Mouse (Mus musculus): Measurements from ENCODE around the gene Gnaz.
"Not testable (repeated sequence)": the region's sequence is repeated elsewhere in the genome, so short reads cannot be mapped to it uniquely, and the experiment has no call there.

Gnaz gene

DNA sequence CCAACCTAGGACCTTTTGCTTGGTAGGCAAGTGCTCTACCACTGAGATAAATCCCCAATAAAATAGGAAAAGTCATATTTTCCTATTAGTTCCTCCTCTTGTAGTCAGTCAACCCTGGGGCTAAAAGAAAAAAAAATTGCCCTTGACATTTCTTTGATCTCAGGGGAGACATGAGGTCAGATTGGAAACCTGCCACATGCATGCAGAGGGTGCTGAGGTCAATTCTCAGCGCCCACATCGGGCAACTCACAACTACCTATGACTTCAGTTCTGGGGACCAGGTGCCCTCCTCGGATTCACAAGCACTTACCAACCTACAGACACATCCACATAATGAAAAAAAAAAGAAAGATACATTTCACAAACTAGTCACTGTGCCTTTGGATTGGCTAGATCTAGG lies 63.3 kb downstream of the Gnaz start:
- DNase-seq (ENCODE audit: low spot score in 2 of 2), result no peak

DNA sequence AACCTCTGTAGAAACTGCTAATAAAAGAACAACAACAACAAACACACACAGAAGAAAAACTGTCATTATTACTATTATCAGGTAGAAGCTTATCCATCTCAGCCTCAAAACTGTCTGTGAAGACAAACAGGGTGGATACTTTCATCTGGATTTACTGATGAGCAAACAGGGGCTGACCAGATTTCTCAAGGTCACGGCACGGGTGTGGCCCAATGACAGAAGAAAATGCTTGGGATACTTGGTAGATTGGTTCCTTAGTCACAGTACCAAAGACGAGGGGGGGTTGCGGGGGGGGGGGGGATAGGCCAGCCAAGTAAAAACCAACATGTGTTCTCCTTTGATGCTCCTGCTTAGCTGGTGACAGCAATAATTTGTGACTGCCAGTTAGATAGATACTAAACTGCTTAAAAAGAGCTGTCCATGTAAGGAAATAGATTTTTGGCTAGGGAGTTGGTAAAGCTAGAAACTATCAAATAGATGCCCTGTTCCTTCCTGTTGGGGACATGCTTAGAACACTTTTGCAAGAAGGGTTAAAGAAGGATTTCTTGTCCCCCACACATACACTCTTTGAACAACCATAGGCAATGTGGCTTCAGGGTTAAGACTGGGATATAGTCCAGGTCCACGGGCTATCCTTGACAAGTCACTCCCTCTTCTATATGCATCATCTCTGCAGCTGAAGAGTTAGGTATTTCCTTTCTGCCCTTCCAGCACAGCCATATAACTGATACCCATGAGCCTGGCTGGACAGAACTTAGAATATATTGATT lies 64.6 kb downstream of the Gnaz start:
- no peak for DNase-seq (ENCODE audit: low spot score in 2 of 2)

DNA sequence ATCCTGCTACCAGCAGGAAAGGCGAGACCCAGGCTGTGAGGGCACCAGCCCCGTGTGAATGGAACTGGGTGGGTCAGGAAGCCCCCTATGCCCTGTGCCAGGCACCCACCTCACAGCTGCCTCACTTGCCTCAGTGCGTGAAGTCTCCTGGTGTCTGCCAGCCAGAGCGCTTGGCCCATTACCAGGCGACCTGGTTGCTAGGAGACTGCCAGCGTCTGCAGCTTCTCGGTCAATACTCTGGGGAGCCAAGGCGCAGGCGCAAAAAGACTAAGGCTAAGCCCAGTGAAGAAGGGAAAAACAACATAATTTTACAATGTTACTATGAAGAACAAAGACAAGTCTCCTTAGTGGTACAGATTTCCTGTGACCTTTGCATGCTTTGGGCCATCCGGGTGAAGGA lies 65.4 kb downstream of the Gnaz start, which contains the start of gene Rsph14:
TSS of gene Rsph14 (minus strand) at position 192 of the 400 bp plus-strand sequence.
- peak; percentile 80 to 88 for DNase-seq (ENCODE audit: low spot score in 2 of 2)

DNA sequence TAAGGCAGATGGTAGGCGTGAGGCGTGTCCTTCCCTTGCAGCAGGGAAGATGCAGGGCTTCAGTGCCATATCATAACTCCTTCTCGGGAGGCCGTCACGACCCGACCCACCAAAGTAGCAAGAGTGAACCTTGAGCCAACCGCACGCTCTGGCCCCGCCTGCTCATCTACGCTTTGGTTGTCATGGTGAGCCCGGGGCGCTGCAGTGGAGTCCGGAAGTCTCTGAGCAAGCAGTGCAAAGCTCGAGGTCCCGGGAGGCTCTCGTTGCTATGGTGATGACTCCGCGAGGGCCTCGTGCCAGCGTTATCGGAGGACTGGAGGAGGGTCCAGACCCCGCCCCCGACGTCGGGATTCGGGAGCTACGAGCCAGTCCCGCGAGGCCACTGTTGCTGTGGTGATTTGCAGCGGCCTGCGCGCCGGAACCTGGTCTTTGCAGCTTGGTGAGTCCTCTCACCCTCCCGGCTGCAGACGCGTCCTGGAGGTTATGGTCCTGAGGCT lies 70.0 kb downstream of the Gnaz start, which contains the start of gene Rab36:
TSS of gene Rab36 (plus strand) at position 176 of the 497 bp plus-strand sequence.
- DNase-seq (ENCODE audit: low spot score in 2 of 2), result peak; percentile 93 to 95

DNA sequence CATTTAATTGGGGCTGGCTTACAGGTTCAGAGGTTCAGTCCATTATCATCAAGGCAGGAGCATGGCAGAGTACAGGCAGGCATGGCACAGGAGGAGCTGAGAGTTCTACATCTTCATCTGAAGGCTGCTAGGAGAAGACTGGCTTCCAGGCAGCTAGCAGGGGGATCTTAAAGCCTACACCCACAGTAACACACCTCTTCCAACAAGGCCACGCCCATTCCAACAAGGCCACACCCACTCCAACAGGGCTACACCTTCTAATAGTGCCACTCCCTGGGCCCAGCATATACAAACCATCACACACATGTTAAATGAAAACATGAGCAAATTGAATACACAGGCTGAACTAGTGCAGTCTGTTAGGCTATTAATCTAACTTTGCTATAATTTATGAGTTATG lies 75.1 kb downstream of the Gnaz start:
- not testable (repeated sequence) for DNase-seq (ENCODE audit: low spot score in 2 of 2)

DNA sequence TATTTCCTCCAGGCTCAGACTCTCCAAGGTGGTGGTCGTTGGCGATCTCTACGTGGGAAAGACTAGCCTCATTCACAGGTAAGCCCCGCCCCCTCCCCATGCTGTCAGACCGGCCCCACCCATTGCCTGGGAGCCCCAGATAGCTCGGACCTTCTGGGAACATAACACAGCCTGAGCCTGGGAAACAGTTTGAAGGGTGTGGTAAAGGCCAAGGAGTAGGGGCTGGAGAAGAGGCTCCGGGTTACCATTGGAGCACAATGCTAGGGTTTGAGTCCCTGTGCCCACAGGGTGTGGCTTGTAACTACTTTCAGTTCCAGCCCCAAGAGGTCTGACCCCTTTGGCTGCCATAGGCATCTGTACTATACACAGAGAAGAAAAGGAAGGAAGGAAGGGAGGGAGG lies 77.5 kb downstream of the Gnaz start:
- DNase-seq (ENCODE audit: low spot score in 2 of 2), result no peak

DNA sequence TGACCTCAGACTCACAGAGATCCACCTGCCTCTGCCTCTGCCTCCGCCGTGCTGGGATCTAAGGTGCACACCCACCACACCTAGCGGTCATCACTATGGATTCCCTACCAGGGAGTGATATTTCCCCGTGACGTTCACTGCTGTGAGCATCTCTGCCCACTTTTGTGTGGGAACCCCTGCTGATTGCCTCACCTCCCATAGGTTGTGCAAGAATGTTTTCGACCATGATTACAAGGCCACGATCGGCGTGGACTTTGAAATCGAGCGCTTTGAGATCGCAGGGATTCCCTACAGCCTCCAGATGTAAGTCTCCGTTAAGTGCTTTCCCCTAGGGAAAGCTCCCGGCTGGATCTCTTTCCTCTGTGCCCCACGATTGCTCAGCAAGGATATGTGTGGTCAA lies 78.9 kb downstream of the Gnaz start:
- no peak for DNase-seq (ENCODE audit: low spot score in 2 of 2)

DNA sequence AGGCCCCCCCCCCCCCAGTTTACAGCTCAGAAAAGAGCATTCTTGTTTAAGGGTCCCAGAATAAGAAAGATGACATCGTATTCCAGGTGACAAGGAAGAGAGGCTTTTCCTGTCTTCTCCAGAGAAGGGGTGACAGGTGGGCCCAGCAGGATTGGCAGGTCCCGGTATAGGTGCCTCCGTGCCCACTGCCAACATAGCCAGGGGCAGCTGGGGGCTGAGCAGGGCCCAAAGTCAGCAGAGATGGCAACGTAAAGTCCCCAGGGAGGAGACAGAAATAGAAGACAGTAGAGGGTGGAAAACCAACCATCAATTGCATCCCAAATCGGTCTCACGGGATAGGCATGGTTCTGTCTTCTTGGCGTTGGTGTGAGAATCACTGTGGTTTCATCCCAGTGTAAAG lies 81.7 kb downstream of the Gnaz start:
- no peak for DNase-seq (ENCODE audit: low spot score in 2 of 2)

DNA sequence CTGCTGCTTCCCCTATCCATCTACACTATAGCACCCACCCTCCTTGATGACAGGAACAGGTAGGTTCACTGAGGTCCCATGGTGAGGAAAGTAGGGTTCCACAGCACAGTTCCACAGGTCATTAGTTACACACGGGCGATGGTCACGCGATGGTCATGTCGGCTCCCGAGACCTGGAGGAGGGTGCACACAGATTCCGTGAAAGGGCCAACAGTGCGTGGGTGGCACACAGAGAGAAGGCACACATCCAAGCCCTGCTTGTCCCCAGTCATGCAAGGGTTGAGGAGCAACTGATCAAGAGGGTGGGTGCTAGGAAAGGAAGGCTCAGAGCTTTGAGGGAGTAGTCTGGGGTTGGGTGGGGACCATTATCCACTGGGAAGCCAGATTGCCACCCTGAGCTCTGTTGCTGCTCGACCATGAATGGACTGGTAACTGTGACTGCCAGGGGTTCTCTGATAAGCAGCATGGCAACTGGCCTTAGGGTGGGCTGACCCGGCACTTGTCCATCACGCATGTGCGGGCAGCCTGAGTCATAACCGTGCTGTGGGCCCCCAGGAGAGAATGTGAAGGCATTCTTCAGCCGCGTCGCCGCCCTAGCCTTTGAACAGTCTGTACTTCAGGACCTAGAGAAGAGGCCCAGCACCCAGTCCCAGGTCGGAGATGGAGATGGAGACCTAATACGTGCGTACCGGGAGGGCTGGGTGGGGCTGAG lies 84.5 kb downstream of the Gnaz start:
- no peak for DNase-seq (ENCODE audit: low spot score in 2 of 2)

DNA sequence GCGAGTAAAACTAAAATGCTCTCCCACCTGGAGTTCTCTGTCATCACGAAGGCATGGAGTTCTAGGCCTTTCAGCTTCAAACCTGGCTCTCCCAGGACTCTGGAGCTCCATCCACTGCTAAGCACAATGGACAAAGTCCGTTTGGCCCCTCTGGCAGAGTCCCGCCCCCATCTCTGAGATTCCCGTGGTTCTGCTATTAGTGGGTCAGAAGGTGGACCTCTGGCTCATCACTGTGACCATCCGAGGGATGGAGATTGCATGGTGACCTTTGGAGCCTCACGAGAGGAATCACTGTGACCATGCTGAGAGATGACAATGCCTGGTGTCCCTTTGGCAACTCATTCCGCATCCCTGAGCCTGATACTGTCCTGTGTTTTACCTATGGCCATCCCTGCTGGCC lies 85.9 kb downstream of the Gnaz start:
- no peak for DNase-seq (ENCODE audit: low spot score in 2 of 2)

DNA sequence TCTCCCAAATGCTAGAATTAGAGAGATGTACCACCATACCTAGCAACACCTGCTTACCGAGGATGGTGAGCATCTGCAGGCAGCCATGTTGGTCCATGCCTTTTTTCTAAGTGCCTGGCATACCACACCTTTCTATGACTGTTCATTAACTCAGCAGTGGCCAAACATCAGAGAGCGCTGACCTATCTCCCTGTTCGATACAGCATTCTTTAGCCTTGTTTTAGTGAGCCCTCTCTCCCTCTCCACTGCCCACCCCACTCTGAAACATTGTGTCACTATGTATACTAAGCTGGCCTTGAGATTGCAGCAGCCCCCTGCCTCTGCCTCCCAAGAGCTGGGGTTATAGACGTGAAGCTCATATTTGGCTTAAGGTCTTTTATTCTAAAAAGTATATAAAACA lies 86.7 kb downstream of the Gnaz start:
- no peak for DNase-seq (ENCODE audit: low spot score in 2 of 2)

DNA sequence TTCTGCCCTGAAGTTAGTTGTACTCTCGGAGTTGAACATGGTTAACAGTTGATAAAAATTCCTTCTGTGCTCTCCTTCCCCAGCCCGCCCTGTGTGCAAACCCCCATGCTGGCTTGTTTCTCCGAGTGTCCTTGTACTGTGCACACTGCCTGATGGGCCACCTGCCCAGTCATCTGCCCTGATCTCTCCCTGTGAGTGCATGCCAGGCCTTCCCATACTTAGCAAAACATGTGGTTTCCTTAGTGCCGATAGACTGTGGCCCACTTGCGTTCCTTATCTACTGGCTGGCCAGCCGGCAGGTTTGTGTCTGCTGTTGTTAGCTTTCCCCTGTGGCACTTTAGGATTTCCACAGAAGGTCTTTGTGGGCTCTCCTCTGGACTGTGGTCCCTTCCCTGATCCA lies 87.1 kb downstream of the Gnaz start:
- DNase-seq (ENCODE audit: low spot score in 2 of 2), result no peak

DNA sequence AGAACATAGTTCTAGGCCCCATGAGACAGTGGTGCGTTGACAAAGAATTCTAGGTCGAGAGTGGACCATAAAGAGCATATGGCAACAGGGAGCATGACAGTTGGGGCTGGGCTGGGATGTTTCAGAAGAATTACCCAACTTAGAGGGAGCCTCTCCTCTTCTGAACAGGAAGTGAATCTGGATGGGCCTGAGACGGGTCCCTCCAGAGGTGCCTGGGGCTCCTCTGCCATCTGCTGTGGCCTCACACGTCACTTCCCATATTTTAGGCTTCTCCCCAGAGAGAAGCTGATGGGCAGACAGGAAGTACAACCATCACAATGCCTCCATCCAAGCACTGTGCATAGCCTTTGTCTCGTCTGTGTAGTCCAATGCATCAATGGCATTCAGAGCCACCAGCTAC lies 88.7 kb downstream of the Gnaz start:
- DNase-seq (ENCODE audit: low spot score in 2 of 2), result no peak

DNA sequence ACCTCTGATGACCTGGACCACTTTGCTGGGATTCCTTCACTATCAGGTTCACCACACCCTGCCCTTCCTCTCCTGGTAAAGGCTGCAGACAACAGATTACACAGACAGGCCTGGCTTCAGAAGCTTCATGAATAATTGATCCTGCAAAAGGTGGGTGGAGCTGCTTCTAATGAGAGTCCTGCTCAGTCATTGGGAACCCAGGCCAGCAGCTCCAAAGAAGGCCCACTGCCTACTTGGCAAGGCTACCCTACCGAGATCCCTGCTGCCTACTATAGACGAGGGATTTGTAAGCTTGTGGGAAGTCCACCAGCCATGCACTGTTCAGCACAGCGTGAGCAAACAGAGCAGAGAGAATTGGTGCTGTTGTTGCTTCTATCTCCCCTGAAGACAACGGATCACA lies 89.3 kb downstream of the Gnaz start:
- peak in 1 of 2 experiments; percentile 49 for DNase-seq (ENCODE audit: low spot score in 2 of 2)

DNA sequence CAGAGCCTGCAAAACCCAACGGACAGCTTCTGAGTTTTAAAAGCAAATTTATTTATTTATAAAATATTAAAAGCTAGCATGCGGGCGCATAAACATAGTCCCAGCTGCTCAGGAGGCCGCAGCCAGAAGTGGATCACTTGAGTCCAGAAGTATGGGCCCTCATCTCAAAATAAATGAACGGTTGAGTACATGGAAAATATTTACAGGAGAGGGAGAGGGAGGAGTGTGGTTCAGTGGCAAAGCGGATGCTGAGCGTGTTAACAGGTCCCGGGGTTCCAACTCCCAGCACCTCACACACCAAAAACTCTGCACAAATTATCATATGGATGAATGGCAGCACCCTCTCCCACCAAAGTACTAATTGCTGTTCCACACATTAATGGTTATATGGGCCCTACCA lies 91.4 kb downstream of the Gnaz start:
- DNase-seq (ENCODE audit: low spot score in 2 of 2), result no peak

DNA sequence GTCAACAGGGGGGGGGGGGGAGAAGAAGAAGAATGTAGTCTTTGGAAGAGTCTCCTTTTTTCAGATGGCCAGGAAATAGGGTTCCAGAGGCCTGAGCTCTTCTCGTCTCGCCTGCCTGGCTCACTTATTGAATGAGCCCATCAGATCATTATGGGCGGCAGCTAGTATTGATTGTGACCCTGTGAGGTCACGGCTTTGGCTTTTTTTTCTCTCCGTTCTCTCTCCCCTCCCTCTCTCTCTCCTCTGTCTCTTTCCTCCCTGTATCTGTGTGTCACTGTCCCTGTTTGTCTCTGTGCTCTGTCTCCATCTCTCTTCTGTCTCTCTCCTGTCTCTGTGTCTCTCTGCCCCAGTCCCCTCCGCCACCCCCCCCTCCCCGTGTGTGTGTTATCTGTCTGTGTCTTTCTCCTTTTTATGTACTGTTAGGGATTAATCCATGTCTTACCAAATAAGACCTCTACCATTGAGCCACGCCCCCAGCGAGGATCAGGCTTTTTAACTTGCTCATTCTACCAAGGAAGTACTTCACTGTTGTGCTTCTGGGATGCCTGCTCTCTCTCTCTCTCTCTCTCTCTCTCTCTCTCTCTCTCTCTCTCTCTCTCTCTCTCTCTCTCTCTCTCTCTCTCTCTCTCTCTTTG lies 91.9 kb downstream of the Gnaz start:
- no peak for DNase-seq (ENCODE audit: low spot score in 2 of 2)

DNA sequence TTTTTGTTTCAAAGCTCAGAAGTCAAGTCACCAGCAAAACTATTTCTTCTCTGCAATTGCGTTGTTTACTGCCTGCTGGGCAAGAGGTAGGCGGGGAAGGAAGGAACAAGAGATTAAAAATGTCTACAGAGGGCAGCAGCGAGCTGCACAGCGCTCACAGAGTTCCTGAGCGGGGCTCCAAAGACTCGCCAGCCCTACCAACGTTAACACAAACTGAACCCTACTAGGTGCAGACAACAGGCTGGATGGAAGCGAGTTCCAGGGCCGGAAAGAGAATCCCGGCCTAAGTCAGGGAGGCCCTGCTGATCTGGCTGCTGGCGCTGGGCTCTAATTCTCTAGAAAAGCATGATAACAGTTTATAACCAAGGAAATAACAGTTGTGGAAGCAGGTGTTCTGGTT lies 92.4 kb downstream of the Gnaz start:
- DNase-seq (ENCODE audit: low spot score in 2 of 2), result peak; percentile 76 to 82

DNA sequence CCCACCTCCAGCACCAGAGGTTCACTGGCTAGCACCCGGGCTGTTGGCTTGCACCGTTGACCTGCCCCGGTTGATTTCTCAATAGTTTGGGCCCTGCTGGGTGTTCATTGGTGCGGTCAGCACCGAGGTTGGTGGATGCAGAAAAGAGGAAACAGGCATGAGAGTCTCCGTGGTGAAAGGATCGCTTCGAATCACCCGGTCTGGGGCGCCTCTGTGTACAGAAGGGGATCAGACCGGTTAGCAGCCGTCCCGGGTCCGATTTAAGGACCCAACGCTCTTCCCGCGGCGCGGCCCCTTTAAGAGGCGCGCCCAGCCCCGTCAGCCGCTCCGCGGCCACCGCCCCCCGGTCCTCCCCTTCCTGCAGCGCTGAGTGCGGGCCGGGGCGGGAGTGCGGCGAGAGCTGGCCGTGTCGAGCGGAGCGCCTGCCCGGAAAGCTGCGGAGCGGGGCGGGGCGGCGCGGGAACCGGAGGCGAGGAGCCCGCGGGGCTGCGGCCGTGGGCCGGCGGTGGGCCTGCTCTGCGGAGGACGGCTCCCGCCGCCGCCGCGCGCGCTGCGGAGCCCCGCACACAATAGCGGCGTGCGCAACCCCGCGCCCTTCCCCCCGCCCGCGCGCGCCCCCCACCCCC lies 93.4 kb downstream of the Gnaz start, which contains the start of gene Bcr:
TSS of gene Bcr (plus strand) at position 376 of the 626 bp plus-strand sequence.
- peak; percentile 72 to 78 for DNase-seq (ENCODE audit: low spot score in 2 of 2)

DNA sequence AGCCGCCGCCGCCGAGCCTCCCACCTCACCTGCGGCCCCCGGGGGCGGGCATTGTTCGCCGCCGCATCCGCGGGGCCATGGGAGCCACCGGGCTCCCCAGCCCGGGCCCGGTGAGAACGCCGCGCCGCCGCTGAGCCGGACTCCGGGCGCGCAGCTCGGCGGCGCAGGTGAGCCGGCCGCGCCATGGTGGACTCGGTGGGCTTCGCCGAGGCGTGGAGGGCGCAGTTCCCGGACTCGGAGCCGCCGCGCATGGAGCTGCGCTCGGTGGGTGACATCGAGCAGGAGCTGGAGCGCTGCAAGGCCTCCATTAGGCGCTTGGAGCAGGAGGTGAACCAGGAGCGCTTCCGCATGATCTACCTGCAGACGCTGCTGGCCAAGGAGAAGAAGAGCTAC lies 93.9 kb downstream of the Gnaz start:
- no peak for DNase-seq (ENCODE audit: low spot score in 2 of 2)

DNA sequence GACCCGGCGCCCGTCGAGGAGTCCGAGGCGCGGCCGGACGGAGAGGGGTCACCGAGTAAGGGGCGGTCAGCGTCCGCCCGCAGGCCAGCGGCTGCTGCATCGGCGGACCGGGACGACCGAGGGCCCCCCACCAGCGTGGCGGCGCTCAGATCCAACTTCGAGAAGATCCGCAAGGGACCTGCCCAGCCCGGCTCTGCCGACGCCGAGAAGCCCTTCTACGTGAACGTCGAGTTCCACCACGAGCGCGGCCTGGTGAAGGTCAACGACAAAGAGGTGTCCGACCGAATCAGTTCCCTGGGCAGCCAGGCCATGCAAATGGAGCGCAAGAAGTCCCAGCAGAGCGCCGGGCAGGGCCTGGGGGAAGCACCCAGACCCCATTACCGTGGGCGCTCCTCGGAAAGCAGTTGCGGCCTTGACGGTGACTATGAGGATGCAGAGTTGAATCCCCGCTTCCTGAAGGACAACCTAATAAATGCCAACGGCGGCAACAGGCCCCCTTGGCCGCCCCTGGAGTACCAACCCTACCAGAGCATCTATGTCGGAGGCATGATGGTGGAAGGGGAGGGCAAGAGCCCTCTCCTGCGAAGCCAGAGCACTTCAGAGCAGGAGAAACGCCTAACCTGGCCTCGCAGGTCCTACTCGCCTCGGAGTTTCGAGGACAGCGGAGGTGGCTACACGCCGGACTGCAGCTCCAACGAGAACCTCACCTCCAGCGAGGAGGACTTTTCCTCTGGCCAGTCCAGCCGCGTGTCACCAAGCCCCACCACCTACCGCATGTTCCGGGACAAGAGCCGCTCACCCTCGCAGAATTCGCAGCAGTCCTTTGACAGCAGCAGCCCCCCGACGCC lies 94.6 kb downstream of the Gnaz start:
- no peak for DNase-seq (ENCODE audit: low spot score in 2 of 2)

DNA sequence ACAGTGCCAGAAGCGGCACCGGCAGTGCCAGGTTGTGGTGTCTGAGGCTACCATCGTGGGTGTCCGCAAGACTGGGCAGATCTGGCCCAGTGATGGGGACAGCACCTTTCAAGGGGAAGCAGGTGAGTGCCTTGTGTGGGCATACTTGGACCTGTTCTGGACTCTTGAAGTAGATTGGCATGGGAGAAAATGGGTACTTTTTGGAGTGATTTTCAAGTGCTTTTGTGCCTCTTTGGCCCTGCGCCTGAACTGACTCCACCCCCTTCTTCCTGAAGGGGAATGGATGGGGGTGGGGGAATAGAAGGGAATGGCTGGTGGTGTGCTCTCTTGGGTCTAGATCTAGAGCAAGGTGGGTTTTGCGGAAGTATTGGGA lies 95.2 kb downstream of the Gnaz start:
- no peak for DNase-seq (ENCODE audit: low spot score in 2 of 2)
